Comparison of ENCODE assay signal across 24 mouse cellular contexts in genomic region chr5:123239501-123239900, GRCm38 (mm10). TPM values are rescaled to one million over a fixed set of nuclear protein-coding genes. Genes with fewer than 3 reads are reported as not detected.
DNase-seq lines count a peak whose midpoint lies in the region; ATAC-seq and TF ChIP-seq lines count a peak whose summit lies in the region.
"Had no signal": no experiment of that assay in that cellular context is flagged by ENCODE, and none has a peak within 500 bp of the region (broad histone marks: within the 10 kb centered on the region; RNA-seq: fewer than 3 reads in every experiment).

No protein-coding gene starts in this region.

- ATAC-seq in heart, embryonic 11.5 days (replicated peaks; ENCODE audit: insufficient number of reproducible peaks, low FRiP score, low TSS enrichment) = no peak
- ATAC-seq: hindbrain, embryonic 16.5 days had no signal

- no peaks in the 10 kb centered on the region for H3K27me3 ChIP-seq in heart, adult 2 months (ENCODE audit: control insufficient read depth, insufficient read depth, low read length)
- no peaks in the 10 kb centered on the region for H3K27me3 ChIP-seq in heart, embryonic 11.5 days (ENCODE audit: control insufficient read depth, insufficient read depth, low read length)
- H3K27me3 ChIP-seq: embryonic facial prominence, embryonic 15.5 days; midbrain, embryonic 12.5 days had no signal

- H3K9ac ChIP-seq in heart, adult 2 months (ENCODE audit: low read depth, low read length) = no peak overlapping the region
- H3K9ac ChIP-seq in heart, embryonic 11.5 days (ENCODE audit: low read depth, low read length) = no peak overlapping the region
- H3K9ac ChIP-seq: embryonic facial prominence, embryonic 15.5 days; midbrain, embryonic 12.5 days had no signal

- WGBS in heart, adult 2 months = 90% methylated on average over 11 of the region's 11 CpGs
- WGBS in heart, embryonic 11.5 days (ENCODE audit: insufficient replicate concordance) = 90% methylated on average over 11 of the region's 11 CpGs

- DNase-seq in heart, adult 2 months = peak; percentile 61 to 66
- peak; percentile 41 for DNase-seq in urinary bladder, postnatal 14 days (ENCODE audit: low spot score)
- no peak for DNase-seq in urinary bladder, postnatal 10 days (ENCODE audit: low spot score)
- peak; percentile 61 to 65 for DNase-seq in gastrocnemius, postnatal 36 days
- peak; percentile 37 for DNase-seq in lung, postnatal 36 days
- DNase-seq in T-cell, adult 2 months (ENCODE audit: low spot score) = no peak
- no peak for DNase-seq in spleen, adult 12 weeks (ENCODE audit: low spot score)
- DNase-seq: cerebellum, adult 2 months; kidney, adult 11 months; kidney, postnatal 14 days; layer of hippocampus, adult 9-11 months; liver; right cerebral cortex, postnatal 14 days had no signal

- intact Hi-C loops in heart, adult 2 months (cut with DNase I) = no loop called here
- intact Hi-C loops in gastrocnemius, postnatal 36 days (cut with DNase I) = no loop called here

- no peak overlapping the region for H3K4me2 ChIP-seq in heart, embryonic 11.5 days
- H3K4me2 ChIP-seq: embryonic facial prominence, embryonic 15.5 days; midbrain, embryonic 12.5 days had no signal

- no peaks in the 10 kb centered on the region for H3K9me3 ChIP-seq in heart, embryonic 11.5 days (replicated peaks; ENCODE audit: control insufficient read depth, low read length)
- H3K9me3 ChIP-seq: embryonic facial prominence, embryonic 15.5 days; midbrain, embryonic 12.5 days had no signal

- TF ChIP-seq EP300 in heart, adult 2 months (IDR thresholded peaks at IDR 0.05; ENCODE audit: insufficient read depth, low read depth, low read length) = no peak

- TF ChIP-seq POLR2A in heart, adult 2 months (IDR thresholded peaks at IDR 0.05; ENCODE audit: insufficient read depth, low read depth, low read length) = no peak

- no peaks in the 10 kb centered on the region for H3K79me2 ChIP-seq in heart, adult 2 months (replicated peaks; ENCODE audit: control insufficient read depth, insufficient read depth, low read length)

- no peaks in the 10 kb centered on the region for H3K36me3 ChIP-seq in heart, adult 2 months (ENCODE audit: control insufficient read depth, insufficient read depth, low read length)
- peaks cover 17% of the 10 kb centered on the region for H3K36me3 ChIP-seq in heart, embryonic 11.5 days (ENCODE audit: control insufficient read depth, insufficient read depth, low read length)

- no peak overlapping the region for H3K4me3 ChIP-seq in heart, adult 2 months
- no peak overlapping the region for H3K4me3 ChIP-seq in heart, embryonic 11.5 days (ENCODE audit: low read depth, low read length)
- H3K4me3 ChIP-seq: embryonic facial prominence, embryonic 15.5 days; midbrain, embryonic 12.5 days; myocyte had no signal

- H3K27ac ChIP-seq in heart, adult 2 months = no peak overlapping the region
- no peak overlapping the region for H3K27ac ChIP-seq in heart, embryonic 11.5 days (ENCODE audit: low read depth, low read length)
- H3K27ac ChIP-seq: embryonic facial prominence, embryonic 15.5 days; midbrain, embryonic 12.5 days had no signal

- H3K4me1 ChIP-seq in heart, adult 2 months (ENCODE audit: control insufficient read depth, insufficient read depth, low read length) = no peaks in the 10 kb centered on the region
- peaks cover 5% of the 10 kb centered on the region for H3K4me1 ChIP-seq in heart, embryonic 11.5 days (ENCODE audit: control insufficient read depth, insufficient read depth, low read length)

- TF ChIP-seq CTCF in heart, adult 2 months (IDR thresholded peaks at IDR 0.05) = no peak

RNA-seq across cellular contexts. Expression of gene Wdr66, which starts 12.4 kb away (rescaled TPM):
- under 1 TPM; 0.52 to 0.65 TPM for total RNA-seq in heart, adult 2 months (2021)
- polyA plus RNA-seq in heart, adult 2 months (2012; rRNA removed) = 1.5 and 2.0 TPM in 2 replicates
- polyA plus RNA-seq in heart, embryonic 11.5 days (2014; fragmentation: Nextera tagmentation; extraction: Ambion mirVana) = 0.32 and 0.64 TPM in 2 replicates
- 1 to 10 TPM in 1 of 2 experiments, under 1 TPM in 1; 0.87 to 2.2 TPM for total RNA-seq in gastrocnemius, postnatal 36 days (2021)

RNA-seq across cellular contexts. Expression of gene Hpd, which starts 57.0 kb away (rescaled TPM):
- total RNA-seq in heart, adult 2 months (2021) = not detected
- polyA plus RNA-seq in heart, adult 2 months (2012; rRNA removed) = 0.61 and 0.97 TPM in 2 replicates
- not detected in 2 replicates for polyA plus RNA-seq in heart, embryonic 11.5 days (2014; fragmentation: Nextera tagmentation; extraction: Ambion mirVana)
- total RNA-seq in gastrocnemius, postnatal 36 days (2021) = under 1 TPM in 1 of 2 experiments, not detected in 1; 0.79 TPM
- total RNA-seq: left cerebral cortex, postnatal 25 days; MEL; neutrophil, adult 5-6 weeks had no signal
- polyA plus RNA-seq: brain, embryonic 14.5 days; cerebellum, adult 2 months; cortical plate, adult 2 months; embryonic facial prominence, embryonic 15.5 days; forebrain, embryonic 11.5 days; hindbrain, embryonic 16.5 days; midbrain, embryonic 12.5 days; myocyte had no signal

Comparison
In these comparisons a context has a peak if more than half of its experiments do, and no peak if none do; other contexts are left out.
1. DNase-seq: peak in heart, adult 2 months (2 of 2), urinary bladder, postnatal 14 days (single experiment), gastrocnemius, postnatal 36 days (2 of 2) and lung, postnatal 36 days (single experiment); none in urinary bladder, postnatal 10 days (single experiment), T-cell, adult 2 months (single experiment) and spleen, adult 12 weeks (single experiment).